Mouse (Mus musculus) embryonic stem cell, embryonic (primary cell): Measurements from ENCODE around the gene Clstn2.

ENCODE experiments used
- CTCF ChIA-PET, 4 experiments: fragments of 300-600 bp in 2 of 4; fragments of 350-600 bp in 2 of 4; sonication (Branson Sonifier 250); formaldehyde crosslinking; loops; one replicate each; lab custom pipeline; 2022; ENCODE audit warnings: inconsistent platforms in 2 of 4; lab: Charles Lee
- POLR2A ChIA-PET, 4 experiments: fragments of 300-600 bp in 2 of 4; fragments of 350-600 bp in 2 of 4; sonication (Branson Sonifier 250); formaldehyde crosslinking; loops; one replicate each; lab custom pipeline; 2022; ENCODE audit warnings: antibody characterized with exemption in 4 of 4, inconsistent platforms in 1 of 4; lab: Charles Lee

Clstn2 gene

DNA sequence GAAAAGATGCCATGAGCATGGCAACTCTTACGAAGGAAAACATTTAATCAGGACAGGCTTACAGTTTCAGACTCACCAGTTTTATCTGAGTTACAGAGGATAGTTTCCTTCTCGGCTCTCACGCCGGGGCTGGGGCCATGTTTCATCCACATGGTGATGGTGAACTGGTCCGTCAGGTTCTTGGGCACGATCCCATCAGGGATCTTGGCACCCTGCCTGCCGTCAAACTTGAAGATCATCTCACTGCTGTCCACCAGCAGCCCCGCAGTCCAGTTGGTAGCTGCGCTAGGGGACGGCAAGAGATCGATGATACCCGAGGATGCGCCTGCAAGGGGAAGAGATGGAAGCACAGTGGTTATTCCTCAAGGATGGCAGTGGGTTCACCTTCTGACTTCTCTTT is 500.4 kb downstream of the Clstn2 start:
- POLR2A ChIA-PET, result no interaction called here
- CTCF ChIA-PET, result interaction anchor here in 1 of 4 experiments (0.5 kb wide), 1 partner anchor 112 kb away, joined by 3 read pairs; no protein-coding TSS in a partner anchor

DNA sequence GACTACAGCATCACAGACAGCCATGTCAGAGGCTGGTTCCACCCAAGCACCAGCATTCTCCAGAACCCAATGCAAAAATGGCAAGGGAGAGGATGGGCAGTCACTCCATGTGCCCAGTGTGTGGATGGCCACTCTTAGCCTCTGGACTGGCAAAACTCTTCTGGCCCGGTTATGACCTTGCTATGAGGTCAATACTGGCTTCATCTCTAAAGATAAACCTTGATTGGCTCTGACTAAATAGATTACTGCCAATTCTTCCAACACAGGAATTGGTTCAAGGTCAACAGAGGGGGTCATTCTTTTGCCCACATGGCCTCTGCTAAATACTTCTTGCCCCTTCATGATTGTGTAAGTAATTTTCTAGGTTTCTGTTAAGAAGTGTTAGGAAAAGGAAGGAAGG is 505.1 kb downstream of the Clstn2 start:
- ChIA-PET CTCF (no interaction called here), POLR2A (no interaction called here)

DNA sequence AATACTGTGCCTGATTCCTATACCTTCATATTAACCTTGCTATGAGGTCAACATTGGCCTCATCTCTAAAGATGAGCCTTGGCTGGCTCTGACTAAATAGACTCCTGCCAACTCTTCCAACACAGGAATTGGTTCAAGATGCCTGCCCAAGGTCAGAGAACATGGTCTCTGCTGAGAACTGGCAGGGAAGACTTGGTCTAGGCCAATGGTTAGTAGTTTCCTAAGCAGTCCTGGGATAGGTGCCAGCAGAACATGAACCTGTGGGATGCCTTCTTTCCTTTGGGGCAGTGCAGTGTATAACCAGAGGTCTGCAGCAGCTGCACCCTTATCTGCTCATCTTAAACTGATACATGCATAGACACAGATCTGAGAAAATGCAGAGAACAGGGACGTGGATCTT is 505.7 kb downstream of the Clstn2 start:
- ChIA-PET CTCF (no interaction called here), POLR2A (no interaction called here)

DNA sequence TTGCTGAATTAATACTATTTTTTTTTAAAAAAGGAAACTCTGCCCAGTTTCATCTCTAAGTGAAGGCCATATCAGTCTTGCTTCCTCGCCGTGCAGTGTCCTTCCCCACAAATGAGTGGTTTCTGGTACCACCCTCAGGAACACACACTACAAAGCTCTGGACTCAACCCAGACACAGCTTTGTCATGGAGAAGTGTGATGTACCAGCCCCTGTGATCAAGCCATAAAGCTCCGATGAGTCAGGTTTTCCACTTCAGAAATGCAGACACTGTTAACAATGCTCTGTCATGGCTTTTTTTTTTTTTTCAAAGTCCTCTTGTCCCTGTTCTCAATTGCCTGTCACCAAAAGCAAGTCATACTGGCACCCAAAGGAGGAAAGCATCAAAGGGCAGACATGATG is 507.4 kb downstream of the Clstn2 start:
- CTCF ChIA-PET, result no interaction called here
- POLR2A ChIA-PET, result interaction anchor here in 1 of 4 experiments (0.7 kb wide), 1 partner anchor 92 kb away, joined by 3 read pairs; no protein-coding TSS in a partner anchor

DNA sequence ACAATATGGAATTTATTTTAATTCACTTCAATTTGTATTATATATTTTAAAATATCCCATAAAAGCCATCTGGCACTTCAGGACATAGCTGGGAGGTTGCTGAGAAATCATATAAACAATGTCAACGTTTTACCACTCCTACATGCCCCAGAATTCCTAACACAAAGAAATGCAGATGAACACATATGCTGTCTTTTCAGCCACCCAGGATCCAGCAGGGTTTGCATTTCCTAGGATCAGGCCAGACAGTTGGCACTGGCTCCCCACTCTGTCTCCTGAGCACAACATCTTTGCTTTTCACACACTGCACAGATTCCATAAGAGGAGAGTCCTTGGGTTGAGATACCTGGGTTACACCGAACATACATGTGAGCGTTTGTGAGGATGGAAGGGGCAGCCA is 508.1 kb downstream of the Clstn2 start:
- ChIA-PET POLR2A (no interaction called here), CTCF (no interaction called here)

DNA sequence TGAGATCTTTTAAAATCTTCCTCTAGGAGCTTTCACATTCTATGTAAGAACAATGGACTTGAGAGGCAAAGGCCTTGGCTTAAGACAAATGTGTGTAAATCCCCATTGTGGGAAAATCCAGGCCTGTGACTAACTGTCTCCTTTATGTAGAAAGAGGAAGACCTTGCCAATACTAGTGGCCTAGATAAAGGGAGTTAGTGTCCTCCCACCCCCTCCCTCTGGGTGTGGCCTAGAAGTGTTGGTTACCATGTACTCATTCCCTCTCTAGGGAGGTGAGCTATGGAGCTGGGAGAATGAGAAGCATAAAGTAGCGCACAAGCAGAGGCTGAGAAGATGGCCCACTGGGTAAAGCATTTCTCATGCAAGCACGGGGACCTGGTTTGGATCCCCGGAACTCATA is 512.2 kb downstream of the Clstn2 start:
- ChIA-PET CTCF (no interaction called here), POLR2A (no interaction called here)

DNA sequence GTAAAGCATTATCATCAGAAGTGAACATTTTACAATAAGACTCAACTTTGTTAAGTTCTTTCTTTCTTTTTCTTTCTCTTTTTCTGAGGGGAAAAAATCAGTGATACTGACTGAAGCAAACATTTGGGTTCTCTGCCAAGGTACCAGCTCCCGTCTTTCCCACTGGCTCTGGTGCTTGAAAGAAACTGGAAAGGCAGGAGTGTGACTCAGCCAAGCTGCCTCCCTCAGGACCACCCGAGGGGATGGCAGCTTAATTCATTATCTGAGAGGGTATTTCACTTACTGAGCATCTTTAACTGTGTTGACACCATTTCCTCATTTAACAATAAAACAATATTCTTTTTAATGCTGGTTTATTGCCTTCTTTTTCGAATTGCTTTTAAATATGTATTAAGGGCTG is 516.0 kb downstream of the Clstn2 start:
- CTCF ChIA-PET, result no interaction called here
- POLR2A ChIA-PET, result no interaction called here

DNA sequence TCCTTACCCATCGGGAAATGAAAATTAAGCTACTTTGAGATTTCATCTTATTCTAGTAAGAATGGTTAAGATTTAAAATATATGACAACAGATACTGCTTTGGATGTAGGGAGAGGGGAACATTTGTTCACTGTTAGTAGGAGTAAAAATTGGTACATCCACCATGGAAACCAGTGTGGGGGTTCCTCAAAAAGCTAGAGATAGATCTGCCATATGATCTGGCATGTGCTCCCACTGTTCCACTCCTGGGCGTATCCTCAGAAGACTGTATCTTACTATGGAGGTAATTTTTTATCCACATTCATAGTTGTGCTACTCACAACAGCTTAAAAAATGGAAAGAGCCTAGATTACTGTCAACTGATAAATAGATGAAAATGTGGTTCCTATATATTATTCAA is 518.3 kb downstream of the Clstn2 start:
- CTCF ChIA-PET, result interaction anchor here in 1 of 4 experiments (0.6 kb wide), 1 partner anchor 1235 kb away, joined by 3 read pairs; no protein-coding TSS in a partner anchor
- POLR2A ChIA-PET, result no interaction called here

DNA sequence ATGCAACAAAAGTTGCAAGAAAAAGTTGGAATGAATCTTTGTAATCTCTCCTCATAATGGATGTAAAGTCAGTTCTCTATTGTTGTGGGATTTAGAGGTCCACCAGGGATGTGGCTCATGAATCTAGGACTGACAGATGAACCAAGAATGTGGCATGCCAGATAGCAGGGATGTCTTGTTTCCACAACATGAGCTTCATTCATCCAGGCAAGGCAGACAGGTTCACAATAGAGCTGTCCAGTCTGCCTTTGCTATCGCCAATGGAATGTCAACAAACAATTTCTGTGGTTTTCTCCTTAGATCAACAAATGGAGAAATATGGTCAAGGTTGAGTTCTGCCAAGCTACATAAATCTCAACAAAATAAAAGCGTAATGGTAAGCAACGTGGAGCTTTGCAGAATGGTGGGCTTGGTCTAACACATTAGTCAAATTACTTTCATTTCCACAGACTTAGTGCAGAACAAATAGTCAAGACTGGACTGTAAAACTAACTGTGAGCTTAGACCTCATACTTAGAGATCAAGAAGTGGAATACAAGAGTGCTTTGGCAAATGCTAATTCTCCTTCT is 520.6 kb downstream of the Clstn2 start:
- CTCF ChIA-PET, result interaction anchor here in 1 of 4 experiments (0.8 kb wide), 1 partner anchor 208 kb away, joined by 3 read pairs; no protein-coding TSS in a partner anchor
- POLR2A ChIA-PET, result no interaction called here

DNA sequence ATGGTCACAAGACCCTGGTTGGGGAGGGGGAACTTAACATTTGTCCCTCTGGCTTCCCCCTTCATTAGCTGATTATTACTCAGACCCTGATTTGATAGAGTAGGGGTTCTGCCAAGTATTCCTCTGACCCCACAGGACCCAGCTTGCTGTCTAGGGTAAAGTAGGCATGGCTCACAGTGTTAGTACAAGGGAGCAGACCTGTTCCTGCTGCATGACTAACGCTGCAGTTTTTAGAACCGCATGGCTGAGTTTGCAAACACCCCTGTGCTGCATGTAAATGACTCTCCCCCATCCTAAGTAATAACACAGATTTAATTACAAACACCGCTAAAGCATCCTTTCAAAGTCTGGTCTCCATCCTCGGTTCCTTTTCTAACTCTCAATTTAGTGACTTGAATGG is 531.6 kb downstream of the Clstn2 start:
- ChIA-PET POLR2A (no interaction called here), CTCF (interaction anchor here in 1 of 4 experiments (0.9 kb wide), 1 partner anchor 24 kb away, joined by 3 read pairs; no protein-coding TSS in a partner anchor)

DNA sequence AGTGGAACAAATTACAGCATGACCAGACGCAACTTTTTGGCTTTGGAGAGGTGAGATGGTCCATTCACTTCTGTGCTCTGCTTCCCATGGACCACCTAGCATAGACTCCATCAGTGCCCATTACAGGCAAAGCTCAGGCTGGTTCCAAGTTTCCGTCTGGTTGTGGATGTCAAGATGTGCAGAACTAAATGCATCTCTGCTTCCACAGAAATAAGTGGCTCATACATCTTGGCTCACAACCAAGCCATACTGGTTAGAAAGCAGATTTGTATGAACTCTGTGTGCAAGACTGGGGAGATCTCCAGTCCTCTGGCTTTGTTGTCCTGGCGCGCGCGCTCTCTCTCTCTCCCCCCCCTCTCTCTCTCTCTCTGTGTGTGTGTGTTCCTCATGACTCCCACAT is 537.9 kb downstream of the Clstn2 start:
- CTCF ChIA-PET, result no interaction called here
- POLR2A ChIA-PET, result interaction anchor here in 1 of 4 experiments (0.9 kb wide), 1 partner anchor 234 kb away, joined by 3 read pairs; no protein-coding TSS in a partner anchor

DNA sequence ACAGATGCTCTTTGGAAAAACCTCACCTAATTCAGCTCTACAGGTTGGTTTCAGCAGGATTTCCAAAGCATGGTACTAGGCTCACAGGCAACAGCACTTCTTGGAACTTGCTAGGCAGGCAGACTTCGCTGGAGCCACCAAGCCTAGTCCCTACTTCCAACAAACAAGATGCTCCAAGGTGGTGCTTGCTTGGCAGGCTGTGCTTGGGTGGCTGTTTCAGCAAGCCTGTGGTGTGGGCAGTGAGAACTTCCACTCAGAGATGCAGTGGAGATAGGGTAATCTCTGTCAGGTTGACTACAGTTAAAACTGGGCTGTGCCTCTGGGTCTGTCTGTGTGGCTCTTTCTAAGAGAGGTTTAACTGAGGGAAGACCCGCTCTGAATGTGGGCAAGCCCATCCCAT is 541.4 kb downstream of the Clstn2 start:
- CTCF ChIA-PET, result interaction anchor here in 1 of 4 experiments (0.5 kb wide), 1 partner anchor 75 kb away, joined by 4 read pairs; no protein-coding TSS in a partner anchor

DNA sequence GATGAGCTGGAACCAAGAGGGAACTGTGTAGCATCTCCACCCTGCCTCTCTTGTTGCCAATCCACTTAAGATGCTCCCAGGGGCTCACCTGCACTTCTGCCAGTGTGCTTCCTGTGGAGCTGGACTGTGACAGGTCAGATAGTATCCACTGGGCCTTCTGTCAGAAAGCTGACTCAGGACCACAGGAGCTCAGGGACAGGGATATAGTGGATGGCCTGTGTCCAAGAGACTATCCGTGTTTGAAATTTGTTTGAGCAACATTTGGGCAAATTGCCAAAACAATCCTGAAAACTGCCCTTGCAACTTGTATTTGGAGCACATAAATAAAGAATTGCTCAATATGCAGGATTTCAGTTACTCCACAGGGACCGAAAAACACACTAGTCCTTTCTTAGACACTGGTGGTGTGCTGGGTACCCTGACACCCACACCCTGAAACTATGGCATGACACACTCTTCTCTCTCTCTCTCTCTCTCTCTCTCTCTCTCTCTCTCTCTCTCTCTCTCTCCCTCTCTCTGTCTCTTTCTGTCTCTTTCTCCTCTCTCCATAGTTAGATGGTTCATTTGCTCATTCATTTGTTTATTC is 542.3 kb downstream of the Clstn2 start:
- POLR2A ChIA-PET, result interaction anchor here in 1 of 4 experiments (0.5 to 0.6 kb wide), 2 partner anchors 77 to 249 kb away, joined by 3 read pairs; no protein-coding TSS in a partner anchor

More for the DNA sequence above, 541.4 kb downstream of the Clstn2 start:
- POLR2A ChIA-PET, result no interaction called here

DNA sequence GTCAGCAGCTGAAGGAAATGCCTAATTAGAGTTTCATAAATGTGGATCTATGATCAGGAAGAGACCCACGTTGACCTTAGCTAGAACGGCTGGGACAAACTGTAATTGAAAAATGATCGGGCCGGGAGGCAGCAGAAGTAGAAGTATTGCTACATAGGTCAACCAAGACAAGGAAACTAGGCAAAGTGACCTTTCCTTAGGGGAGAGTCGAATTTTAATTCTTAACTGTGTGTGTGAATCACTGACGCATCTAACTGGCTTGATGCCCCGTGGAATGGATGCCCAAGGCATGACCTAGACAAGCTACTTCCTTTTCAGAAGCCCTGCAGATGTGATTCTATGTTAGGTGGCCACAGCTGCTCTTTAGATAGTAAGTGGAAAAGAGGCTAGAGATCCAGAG is 546.2 kb downstream of the Clstn2 start:
- ChIA-PET CTCF (no interaction called here), POLR2A (interaction anchor here in 1 of 4 experiments (1.8 kb wide), 1 partner anchor 10 kb away, joined by 7 read pairs; no protein-coding TSS in a partner anchor)

More for the DNA sequence above, 542.3 kb downstream of the Clstn2 start:
- CTCF ChIA-PET, result no interaction called here

DNA sequence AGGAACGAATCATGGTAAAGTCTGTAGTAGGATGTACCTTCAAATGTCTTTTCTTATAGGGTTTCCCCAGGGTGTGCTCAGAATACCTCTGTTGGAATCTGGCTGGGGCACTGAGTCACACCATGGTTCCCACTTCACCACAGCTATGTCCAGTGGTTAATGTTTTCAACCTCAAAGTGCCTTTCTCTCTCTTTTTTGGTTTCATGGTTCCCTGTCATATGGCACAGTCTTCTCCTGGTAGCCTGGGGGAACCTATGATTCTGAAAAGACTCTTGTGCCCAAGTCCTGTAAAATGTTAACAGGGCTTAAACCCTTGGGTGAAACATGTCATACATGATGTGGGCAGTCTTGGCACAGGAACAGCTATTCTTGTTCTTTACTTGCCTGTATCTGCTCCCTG is 551.8 kb downstream of the Clstn2 start:
- ChIA-PET CTCF (no interaction called here), POLR2A (no interaction called here)

DNA sequence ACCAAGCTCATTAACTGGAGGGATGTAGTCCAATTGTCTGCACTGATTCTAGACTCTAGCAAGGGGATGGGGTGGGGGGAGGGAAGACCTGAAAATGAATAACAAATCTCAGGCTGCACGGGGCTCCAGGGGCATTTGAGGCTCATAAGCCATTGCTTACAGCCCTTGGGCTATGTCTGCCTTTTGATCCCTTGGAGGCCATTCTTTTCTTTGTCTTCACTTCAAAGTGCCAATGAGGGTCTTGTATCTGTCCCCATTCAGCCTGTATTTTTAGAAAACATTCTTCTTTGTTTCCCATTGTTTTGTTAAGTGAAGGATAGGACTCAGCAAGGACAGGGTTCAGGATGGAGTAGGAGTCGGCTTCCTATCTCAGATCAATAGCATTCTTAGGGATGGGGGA is 556.0 kb downstream of the Clstn2 start:
- POLR2A ChIA-PET, result interaction anchor here in 3 of 4 experiments (0.6 to 1.9 kb wide), 5 partner anchors 10 to 515 kb away, joined by 3 to 7 read pairs (median 4); no protein-coding TSS in a partner anchor
- CTCF ChIA-PET, result interaction anchor here in 1 of 4 experiments (1.0 kb wide), 1 partner anchor 24 kb away, joined by 3 read pairs; no protein-coding TSS in a partner anchor

DNA sequence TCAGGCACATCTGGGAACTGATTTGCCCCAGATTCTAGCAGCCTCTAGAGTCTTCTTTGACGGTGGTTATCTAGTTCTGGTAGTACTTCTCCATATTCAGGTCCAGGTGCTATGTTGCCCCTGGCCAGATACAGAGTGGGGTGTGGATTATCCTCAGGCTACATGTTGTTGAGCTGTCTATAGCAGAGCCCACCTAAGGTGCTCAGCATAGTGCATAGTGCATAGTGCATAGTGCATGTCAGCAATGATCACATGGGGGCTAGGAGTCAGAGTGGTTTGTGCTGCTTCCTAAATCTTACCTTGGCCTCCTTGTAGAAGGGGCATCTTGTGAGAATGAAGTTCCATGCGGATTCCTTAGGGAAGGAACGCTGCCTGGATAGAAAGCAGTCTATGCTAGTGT is 556.5 kb downstream of the Clstn2 start:
- POLR2A ChIA-PET, result interaction anchor here in 3 of 4 experiments (0.6 to 1.9 kb wide), 5 partner anchors 10 to 515 kb away, joined by 3 to 7 read pairs (median 4); no protein-coding TSS in a partner anchor
- CTCF ChIA-PET, result no interaction called here

DNA sequence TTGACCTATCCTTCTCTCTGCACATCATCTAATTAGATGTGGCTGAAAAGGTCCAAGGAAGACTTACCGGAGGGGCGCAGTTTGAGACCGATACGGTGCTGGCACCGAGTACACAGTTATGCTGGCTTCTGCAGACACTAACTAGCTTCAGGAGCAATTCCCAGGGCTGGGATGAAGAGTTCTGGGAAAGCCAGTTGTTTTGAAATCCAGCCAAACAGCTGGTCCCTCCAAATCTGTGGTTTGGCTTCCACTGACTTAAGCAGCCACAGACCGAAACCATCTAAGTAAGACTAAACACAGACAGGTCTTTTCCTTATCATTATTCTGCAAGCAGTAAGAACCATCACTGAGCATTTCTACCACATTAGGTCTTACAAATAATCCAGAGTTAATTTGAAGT is 558.1 kb downstream of the Clstn2 start:
- POLR2A ChIA-PET, result no interaction called here
- CTCF ChIA-PET, result interaction anchor here in 1 of 4 experiments (0.6 kb wide), 1 partner anchor 543 kb away, joined by 3 read pairs; no protein-coding TSS in a partner anchor

DNA sequence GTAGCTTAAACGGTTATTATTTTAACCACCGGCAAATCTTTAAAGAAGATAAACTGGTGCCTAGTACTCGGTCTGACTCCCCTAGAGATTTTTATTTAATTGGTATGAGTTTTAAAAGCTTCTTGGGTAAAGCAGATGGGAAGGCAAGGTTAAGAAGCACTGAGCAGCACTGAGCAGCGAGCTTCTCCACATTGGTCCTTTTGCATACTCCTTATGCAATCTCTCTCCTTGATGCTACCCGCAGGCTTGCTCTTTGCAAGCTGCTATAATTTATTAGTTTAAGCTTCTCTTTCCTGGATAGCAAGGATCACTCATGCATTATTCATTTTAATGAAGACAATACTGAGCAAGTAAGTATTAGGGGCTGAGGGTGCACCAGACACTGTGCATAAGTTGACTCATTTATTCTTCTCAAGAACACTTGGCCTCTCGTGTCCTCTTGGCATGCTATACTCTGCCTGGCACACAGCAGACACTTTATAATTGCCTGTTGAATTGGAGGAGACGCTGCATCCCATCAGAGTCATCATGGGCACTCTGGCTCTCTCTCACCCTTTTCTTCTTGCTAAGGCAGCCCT is 561.9 kb downstream of the Clstn2 start:
- CTCF ChIA-PET, result no interaction called here
- POLR2A ChIA-PET, result no interaction called here

DNA sequence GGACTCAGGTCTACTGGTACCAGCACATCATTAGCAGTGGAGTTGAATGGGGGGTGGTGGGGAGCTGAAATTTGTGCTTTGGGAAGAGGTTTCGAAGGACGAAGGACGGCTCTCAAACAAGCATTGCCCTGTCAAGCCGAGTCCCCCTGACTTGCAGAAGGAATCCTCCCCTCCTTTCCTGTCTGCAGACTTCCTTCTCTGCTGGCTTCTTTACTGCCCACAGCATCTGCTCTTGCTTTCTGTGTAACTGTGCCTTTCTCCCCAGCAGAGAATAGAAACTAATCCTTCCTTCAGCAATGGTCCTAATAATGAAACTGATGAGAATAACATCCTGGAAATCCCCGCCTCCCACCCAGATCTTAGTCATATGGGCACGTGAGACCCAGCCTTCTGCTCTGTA is 572.5 kb downstream of the Clstn2 start:
- POLR2A ChIA-PET, result no interaction called here
- CTCF ChIA-PET, result interaction anchor here in 1 of 4 experiments (0.5 kb wide), 1 partner anchor 91 kb away, joined by 7 read pairs; the partner anchor contains the start of gene Trim42
